Mouse (Mus musculus) heart, embryonic 10.5 days (tissue): ENCODE results near the gene Gm49416. TPM values are rescaled to one million over a fixed set of nuclear protein-coding genes. Genes with fewer than 3 reads are reported as not detected.
A peak's percentile ranks its signal among the peaks of the same experiment; 100 is the strongest.

Experiments
- DNase-seq: peaks from one replicate; pipeline ENCODE4 v3.0.0-alpha.2; 2017; ENCODE audit warnings: low spot score
- H3K27ac ChIP-seq: fragments of 300-500 bp; sonication (generic); 2 replicates; pipeline ENCODE4 v1.5.1; 2016; ENCODE audit warnings: mild to moderate bottlenecking
- H3K27me3 ChIP-seq: fragments of 300-500 bp; sonication (generic); 2 replicates; pipeline ENCODE4 v1.6.1; 2016; ENCODE audit warnings: mild to moderate bottlenecking; ENCODE audit not compliant: poor library complexity, insufficient read depth, severe bottlenecking
- H3K36me3 ChIP-seq: fragments of 300-500 bp; sonication (generic); 2 replicates; pipeline ENCODE4 v1.6.1; 2016; ENCODE audit warnings: mild to moderate bottlenecking, moderate library complexity
- H3K4me1 ChIP-seq: fragments of 300-500 bp; sonication (generic); 2 replicates; pipeline ENCODE4 v1.6.1; 2016; ENCODE audit warnings: mild to moderate bottlenecking
- H3K4me3 ChIP-seq: fragments of 300-500 bp; sonication (generic); 2 replicates; pipeline ENCODE4 v1.5.1; 2016; ENCODE audit warnings: mild to moderate bottlenecking, moderate library complexity
- H3K9me3 ChIP-seq: fragments of 300-500 bp; sonication (generic); 2 replicates; pipeline ENCODE4 v1.6.1; 2016; ENCODE audit warnings: mild to moderate bottlenecking, moderate library complexity
- WGBS: fragments of 180-500 bp; shearing (Covaris S2); methylation state at CpG from one replicate; pipeline ENCODE4 v1.1.7; 2016; 5-methylcytosine and 5-hydroxymethylcytosine counted together
- polyA plus RNA-seq: library from polyadenylated mRNA; unstranded; fragments of >200 nt; fragmentation: Nextera tagmentation; extraction: Ambion mirVana; gene quantifications from 2 replicates; pipeline ENCODE4 v1.2.1, GENCODE M21; 2016

The Gm49416 gene
- polyA plus RNA-seq = not detected in 2 replicates

DNA sequence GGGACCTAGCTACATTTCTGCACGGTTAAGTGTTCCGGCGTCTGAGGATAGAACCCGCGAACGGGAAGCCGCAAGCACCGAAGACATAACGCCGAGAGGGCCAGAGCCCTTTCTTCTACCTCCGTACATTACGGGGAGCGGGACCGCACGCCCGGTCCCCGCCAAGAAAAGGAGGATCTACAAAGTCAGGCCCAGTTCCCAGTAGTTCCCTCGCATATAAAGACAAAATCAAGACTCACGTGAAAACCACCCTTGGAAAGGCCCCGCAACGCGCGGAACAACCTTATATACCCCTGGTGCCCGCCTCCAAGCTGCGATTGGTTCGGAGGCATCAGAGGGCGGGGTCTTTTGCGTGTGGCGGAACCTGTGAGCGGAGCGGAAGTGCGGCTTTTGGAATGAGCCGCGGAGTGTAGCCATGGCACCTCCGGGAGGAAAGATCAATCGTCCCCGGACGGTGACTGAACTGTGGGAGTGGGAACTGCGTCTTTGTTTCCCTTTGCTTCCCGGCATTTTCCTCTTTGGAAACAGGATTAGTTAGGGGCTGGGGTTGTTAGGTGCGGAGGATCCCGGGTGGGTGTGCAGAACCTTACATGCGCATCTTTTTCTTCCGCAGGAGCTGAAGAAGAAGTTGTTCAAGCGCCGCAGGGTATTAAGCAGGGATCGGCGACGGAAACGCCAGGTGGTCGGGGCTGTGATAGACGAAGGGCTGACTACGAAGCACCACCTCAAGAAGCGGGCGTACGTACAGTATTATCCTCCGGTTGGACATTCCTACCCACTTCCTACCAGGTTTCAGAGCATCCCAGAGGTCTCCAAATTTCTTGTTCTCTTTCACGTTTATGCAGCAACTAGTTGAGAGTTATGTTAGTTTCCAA is at the start of gene Gm49416, which contains the start of gene 1810009A15Rik:
Gene Gm49416 (plus strand): TSS at position 416 of the 875 bp plus-strand sequence.
Gene 1810009A15Rik (plus strand): TSS at position 343 of the 875 bp plus-strand sequence.
- peak within 1 kb of the TSS; percentile 71 for H3K4me3 ChIP-seq
- peaks cover 11% of the 10 kb centered on the region for H3K4me1 ChIP-seq
- no peaks in the 10 kb centered on the region for H3K27me3 ChIP-seq
- H3K27ac ChIP-seq = peak within 1 kb of the TSS; percentile 88
- peaks cover 13% of the 10 kb centered on the region for H3K36me3 ChIP-seq
- under 1% methylated on average over 58 of the region's 58 CpGs for WGBS
- H3K9me3 ChIP-seq = no peaks in the 10 kb centered on the region
- peak; percentile 98 for DNase-seq

DNA sequence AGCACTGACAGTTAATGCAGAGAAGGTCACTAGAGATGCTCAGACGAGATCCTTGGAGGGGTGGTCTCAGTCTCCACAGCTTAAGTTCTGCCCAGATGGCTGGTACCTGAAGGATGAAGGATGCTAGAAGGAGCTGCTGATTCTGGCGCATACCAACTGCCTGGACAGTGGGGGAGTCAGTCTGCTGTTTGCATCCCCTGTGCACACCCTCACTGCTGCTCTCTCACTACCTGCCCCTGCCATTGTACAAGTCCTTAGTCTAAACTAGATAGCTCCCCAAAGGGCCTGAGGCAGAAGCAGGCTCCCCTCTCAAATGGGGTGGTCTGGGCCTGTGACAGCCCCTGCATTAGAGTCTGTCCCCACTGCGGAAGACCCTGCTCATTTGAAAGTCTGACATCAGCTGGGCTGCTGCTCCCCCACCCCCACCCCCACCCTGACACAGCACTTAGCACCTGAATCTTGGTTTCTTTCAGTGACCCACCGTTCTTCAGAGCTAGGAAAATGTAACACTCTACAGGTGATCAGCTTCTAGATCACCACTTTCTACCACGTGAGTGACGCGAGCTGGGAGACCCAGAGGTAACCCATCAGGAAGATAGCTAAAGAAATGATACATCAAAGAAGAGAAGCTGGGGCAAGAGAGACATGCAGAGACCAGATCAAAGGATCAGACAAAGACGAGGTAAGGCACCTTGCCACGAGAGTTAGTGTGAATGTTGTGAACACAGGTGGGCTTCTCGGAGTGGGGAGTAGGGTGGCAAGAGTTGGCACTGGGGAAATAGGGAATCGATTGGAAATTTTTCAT is 49.4 kb upstream of the Gm49416 start, which contains the start of gene Gng3:
Gene Gng3 (minus strand): TSS at position 92 of the 805 bp plus-strand sequence.
- peak within 1 kb of the TSS; percentile 98 for H3K27ac ChIP-seq
- no peak for DNase-seq
- no peaks in the 10 kb centered on the region for H3K9me3 ChIP-seq
- H3K27me3 ChIP-seq = no peaks in the 10 kb centered on the region
- peaks cover 41% of the 10 kb centered on the region for H3K4me1 ChIP-seq
- peak within 1 kb of the TSS; percentile 69 for H3K4me3 ChIP-seq
- WGBS = 43% methylated on average over 11 of the region's 11 CpGs
- peaks cover 33% of the 10 kb centered on the region for H3K36me3 ChIP-seq

DNA sequence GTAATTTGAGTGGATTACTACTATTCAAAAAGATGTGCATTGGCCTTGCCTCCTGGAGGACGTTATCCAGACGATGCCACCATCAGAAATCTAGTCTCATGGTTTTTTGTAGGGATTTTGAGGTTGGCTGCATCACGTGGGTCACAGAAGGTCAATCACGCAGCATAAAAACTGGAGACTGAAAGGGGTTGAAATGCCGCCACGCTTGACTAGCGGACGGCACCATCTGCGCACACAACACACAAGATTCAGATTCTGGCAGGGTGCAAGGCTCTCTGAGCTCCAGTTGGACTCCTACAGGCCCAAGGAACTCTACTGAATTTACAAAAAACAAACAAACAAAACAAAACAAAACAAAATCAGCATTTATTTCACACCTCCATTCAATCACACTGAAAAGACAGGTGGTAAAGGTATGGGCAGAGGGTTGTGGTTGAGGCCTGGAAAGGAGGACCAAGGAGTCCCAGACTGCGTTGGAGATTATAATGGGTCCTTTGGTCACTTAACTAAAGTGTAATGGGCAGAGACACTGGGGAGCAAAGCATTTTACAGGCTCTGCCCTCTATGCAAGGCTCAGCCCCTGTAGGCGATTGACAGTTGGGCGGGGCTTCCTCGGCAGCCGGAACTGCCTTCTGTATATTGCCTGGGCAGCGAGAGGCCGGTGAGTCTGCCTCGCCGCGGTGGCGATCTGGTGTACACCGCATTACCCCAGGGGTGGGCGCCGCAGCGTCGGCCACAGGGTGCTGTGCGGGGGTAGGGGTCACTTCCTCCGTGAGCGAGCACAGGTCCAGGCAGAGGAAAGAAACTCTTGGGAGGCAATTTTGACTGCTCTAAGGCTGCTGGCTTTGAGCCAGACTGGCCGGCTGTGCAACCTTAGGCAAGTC is 48.6 kb upstream of the Gm49416 start:
- H3K27ac ChIP-seq = peak overlapping the region; percentile 85
- peaks cover 24% of the 10 kb centered on the region for H3K36me3 ChIP-seq
- WGBS = 24% methylated on average over 29 of the region's 29 CpGs
- peak; percentile 92 for DNase-seq
- no peaks in the 10 kb centered on the region for H3K9me3 ChIP-seq
- no peaks in the 10 kb centered on the region for H3K27me3 ChIP-seq
- peak overlapping the region; percentile 60 for H3K4me3 ChIP-seq
- peaks cover 41% of the 10 kb centered on the region for H3K4me1 ChIP-seq

DNA sequence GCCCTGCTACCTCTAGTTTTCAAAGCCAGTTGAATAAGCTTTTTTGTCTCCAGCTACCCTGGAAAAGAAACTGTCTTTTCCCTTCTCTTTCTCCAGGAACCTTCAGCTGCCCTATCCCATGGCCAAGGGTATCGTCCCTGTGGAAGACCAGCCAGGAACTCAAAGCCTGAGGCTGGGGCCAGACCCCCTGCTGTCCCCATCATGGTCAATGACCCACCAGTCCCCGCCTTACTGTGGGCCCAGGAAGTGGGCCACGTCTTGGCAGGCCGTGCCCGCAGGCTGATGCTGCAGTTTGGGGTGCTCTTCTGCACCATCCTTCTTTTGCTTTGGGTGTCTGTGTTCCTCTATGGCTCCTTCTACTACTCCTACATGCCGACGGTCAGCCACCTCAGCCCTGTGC is 47.7 kb upstream of the Gm49416 start:
- DNase-seq = no peak
- Histone ChIP-seq H3K36me3 (peaks cover 22% of the 10 kb centered on the region), H3K27me3 (no peaks in the 10 kb centered on the region), H3K9me3 (no peaks in the 10 kb centered on the region), H3K4me1 (peaks cover 41% of the 10 kb centered on the region), H3K27ac (peak overlapping the region; percentile 85; the same call in 1 of the 2 replicates), H3K4me3 (peak overlapping the region; percentile 60)
- WGBS = 88% methylated on average over 7 of the region's 7 CpGs

DNA sequence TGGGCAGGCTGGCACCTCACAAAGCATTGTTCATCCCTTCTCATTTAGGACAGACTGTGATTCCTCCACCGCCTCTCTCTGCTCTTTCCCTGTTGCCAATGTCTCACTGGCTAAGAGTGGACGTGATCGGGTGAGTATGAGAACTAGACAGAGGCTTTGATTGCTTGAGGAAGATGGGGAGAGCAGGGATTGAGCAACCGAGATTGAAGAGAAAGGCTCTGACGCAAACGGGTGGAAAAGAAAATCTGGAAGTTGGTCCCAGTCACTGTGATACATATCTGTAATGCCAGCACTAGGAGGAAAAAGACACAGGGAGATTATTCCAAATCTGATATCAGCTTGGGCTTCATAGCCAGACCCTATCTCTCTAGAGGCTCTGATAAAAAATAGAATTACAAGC is 45.8 kb upstream of the Gm49416 start:
- Histone ChIP-seq H3K36me3 (peaks cover 38% of the 10 kb centered on the region), H3K4me3 (no peak overlapping the region), H3K4me1 (peaks cover 33% of the 10 kb centered on the region), H3K27me3 (no peaks in the 10 kb centered on the region), H3K27ac (no peak overlapping the region), H3K9me3 (no peaks in the 10 kb centered on the region)
- no peak for DNase-seq
- WGBS = 85% methylated on average over 6 of the region's 6 CpGs

DNA sequence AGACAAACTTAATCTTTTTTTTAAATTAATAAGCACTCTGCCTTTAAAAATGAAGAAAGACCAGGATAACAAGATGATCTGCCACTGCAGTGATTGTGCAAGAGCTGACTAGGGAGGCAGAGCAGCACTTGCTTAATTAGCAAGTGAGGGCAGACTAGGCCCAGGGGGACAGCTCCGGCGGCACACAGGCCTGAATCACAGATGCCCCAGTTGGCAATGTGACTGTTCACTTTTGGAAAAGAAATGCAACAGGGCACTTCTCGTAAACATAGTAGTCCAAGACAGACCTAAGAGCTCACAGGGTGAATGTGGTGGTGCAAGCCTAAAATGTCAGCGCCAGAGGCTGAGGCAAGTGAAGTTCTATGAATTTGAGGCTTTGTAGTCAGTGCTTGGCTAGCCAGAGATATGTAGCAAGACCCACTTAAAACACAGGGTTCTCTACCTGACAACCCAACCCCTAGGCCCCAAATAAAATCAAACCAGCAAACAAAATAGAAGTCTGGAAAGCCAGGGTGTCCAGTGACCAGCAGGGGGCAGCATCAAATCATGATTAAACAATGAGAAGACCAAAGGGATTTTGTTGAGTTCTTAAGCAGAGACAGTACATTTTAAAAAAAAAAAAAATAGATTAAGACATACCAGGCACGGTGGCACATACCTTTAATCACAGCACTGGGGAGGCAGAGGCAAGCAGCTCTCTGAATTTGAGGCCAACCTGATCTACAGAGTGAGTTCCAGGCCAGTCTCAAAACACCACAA is 44.2 kb upstream of the Gm49416 start:
- no peaks in the 10 kb centered on the region for H3K27me3 ChIP-seq
- 58% methylated on average over 5 of the region's 5 CpGs for WGBS
- H3K36me3 ChIP-seq = peaks cover 45% of the 10 kb centered on the region
- H3K4me1 ChIP-seq = peaks cover 18% of the 10 kb centered on the region
- no peak overlapping the region for H3K27ac ChIP-seq
- DNase-seq = no peak
- no peak overlapping the region for H3K4me3 ChIP-seq
- H3K9me3 ChIP-seq = no peaks in the 10 kb centered on the region

DNA sequence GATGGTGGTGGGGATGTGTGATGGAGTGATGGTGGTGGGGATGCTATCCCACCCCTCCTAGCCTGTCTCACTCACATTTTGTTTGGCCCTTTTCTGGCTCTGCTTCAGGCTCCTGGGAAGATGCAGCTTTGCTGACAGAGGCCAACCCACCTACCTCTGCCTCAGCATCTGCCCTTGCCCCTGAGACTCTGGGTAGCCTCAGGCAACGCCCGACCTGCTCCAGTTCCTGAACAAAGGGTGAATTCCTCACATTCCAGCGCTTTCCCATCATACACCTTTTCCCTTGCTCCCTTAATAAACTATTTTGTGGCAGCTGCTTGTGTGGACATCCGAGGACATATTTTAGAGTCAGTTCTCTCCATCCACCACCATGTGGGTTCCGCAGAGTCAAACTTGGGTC is 40.4 kb upstream of the Gm49416 start:
- no peak overlapping the region for H3K4me3 ChIP-seq
- H3K36me3 ChIP-seq = peaks cover 31% of the 10 kb centered on the region
- H3K27me3 ChIP-seq = no peaks in the 10 kb centered on the region
- peaks cover 17% of the 10 kb centered on the region for H3K4me1 ChIP-seq
- no peak overlapping the region for H3K27ac ChIP-seq
- H3K9me3 ChIP-seq = no peaks in the 10 kb centered on the region
- 78% methylated on average over 5 of the region's 5 CpGs for WGBS
- no peak for DNase-seq

DNA sequence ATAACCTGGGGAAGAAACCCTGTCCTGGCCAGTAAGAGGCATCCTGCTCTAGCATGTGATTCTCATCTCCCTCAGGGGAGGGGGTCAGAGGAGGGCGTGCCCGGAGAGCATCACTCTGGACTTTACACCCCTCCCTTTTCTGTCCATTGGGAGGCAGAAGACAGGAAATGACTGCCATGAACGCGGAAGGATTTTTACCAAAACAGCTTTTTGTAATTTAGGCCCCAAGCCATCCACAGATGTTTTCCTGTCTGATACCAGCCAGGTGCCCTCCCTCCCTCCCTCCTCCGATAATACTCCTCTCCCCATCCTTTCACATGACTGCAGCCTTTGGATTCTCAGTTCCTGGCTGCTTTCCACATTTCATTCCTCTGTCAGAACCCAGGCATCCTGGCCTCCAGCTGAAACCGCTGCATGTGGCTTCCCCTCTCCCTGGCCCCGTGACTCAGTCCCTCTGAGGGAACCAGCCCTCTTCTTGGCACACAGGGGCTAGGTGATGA is 38.3 kb upstream of the Gm49416 start, which contains the start of gene Lrrn4cl:
Gene Lrrn4cl (plus strand): TSS at position 367 of the 500 bp plus-strand sequence.
- DNase-seq = no peak
- Histone ChIP-seq H3K4me3 (peak within 1 kb of the TSS; percentile 3; the same call in 1 of the 2 replicates), H3K4me1 (peaks cover 17% of the 10 kb centered on the region), H3K27ac (peak within 1 kb of the TSS; percentile 76), H3K27me3 (no peaks in the 10 kb centered on the region), H3K36me3 (peaks cover 31% of the 10 kb centered on the region), H3K9me3 (no peaks in the 10 kb centered on the region)
- 35% methylated on average over 7 of the region's 7 CpGs for WGBS

DNA sequence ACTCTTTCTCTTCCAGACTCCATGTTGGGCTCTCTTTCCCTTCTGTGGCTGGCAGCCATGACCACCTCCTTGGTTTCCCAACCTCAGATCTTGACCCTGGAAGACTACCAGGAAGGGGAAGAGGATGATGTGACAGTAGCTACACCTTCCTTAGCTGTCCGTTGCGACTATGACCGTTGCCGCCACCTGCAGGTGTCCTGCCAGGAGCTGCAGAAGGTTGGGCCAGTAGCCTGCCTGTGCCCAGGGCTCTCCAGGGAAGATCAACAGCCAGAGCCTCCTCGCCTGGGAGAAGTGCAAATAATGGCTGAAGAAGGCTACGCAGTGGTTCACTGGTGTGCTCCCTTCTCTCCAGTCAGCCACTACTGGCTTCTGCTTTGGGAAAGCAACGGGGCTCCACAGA is 37.1 kb upstream of the Gm49416 start:
- peaks cover 19% of the 10 kb centered on the region for H3K36me3 ChIP-seq
- peaks cover 17% of the 10 kb centered on the region for H3K4me1 ChIP-seq
- no peak overlapping the region for H3K27ac ChIP-seq
- no peaks in the 10 kb centered on the region for H3K9me3 ChIP-seq
- no peak overlapping the region for H3K4me3 ChIP-seq
- DNase-seq = no peak
- 43% methylated on average over 7 of the region's 7 CpGs for WGBS
- H3K27me3 ChIP-seq = no peaks in the 10 kb centered on the region

DNA sequence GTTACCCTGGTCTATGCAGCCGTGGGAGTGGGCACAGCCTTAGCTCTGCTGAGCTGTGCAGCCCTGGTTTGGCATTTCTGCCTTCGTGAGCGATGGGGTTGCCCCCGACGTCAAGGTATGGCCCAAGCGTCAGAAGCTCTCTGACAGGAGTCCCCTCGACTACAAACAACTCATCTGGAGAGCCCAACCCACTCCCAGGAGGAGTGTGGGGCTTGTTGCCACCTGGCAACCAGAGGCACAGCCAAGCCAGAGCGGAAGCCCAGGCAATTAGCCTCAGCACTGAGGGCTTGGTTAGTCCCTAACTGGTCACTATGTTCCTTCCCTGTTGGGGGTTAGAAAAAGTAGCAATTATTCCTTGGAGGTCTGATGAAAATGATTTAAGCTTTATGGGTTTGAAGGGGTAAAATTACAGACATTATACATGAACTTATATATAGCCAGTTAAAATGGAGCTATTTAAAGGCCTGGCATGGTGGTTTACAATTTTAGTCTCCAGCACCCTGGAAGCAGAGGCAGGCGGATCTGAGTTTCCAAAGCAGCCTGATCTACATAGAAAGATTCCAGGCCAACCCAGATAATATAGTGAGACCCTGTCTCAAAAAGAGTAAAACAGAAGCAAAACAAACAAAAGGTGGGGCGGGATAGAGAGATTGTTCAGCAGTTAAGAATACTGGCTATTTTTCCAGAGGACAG is 36.3 kb upstream of the Gm49416 start:
- 56% methylated on average over 10 of the region's 10 CpGs for WGBS
- peaks cover 17% of the 10 kb centered on the region for H3K4me1 ChIP-seq
- H3K27me3 ChIP-seq = no peaks in the 10 kb centered on the region
- no peak for DNase-seq
- H3K9me3 ChIP-seq = no peaks in the 10 kb centered on the region
- H3K27ac ChIP-seq = no peak overlapping the region
- H3K4me3 ChIP-seq = no peak overlapping the region
- H3K36me3 ChIP-seq = peaks cover 12% of the 10 kb centered on the region

DNA sequence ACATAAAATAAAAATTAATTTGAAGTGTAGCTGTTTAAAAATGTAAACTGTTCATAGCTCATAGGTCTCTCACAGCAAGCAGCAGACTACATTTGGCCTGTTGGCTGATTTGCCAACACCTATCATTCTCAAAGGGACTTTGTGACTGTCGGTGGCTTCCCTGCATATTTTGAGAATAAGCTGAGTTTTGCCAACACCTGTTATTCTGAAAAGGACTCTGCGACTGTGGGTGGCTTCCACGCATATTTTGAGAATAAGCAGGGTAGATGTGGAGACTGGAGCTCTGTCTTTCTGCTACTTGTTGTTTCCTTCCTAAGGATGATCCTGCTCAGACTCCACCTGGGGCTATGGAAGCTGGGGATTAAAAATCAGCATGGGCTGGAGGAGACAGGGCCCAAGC is 35.6 kb upstream of the Gm49416 start:
- Histone ChIP-seq H3K27me3 (no peaks in the 10 kb centered on the region), H3K4me3 (no peak overlapping the region), H3K9me3 (no peaks in the 10 kb centered on the region), H3K4me1 (peaks cover 17% of the 10 kb centered on the region), H3K27ac (no peak overlapping the region), H3K36me3 (0 out of 2 replicates have a peak, but pooled peaks cover 5% of the 10 kb centered on the region)
- 82% methylated on average over 3 of the region's 3 CpGs for WGBS
- no peak for DNase-seq
